In the genomic region with DNA sequence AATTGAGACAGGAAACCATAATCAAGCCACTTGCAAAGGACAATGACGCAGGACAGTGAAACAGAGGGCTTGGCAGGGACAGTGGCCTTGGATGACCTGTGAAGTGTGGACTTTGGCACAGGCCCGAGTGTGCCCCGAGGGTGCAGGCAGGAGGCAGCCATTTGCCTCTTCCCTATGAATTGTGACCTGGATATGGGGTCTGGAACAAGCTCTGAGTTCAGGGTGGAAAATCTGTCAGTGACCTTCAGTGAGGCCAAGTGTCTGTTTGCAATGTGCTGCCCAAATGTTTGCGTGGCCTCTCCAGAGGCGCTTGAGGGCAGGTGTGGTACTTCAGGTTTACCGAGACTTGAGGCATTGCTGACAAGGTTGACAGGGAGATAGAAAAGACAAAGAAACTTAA, we compare ENCODE assay signal across 8 mouse cellular contexts. TPM values are rescaled to one million over a fixed set of nuclear protein-coding genes. Genes with fewer than 3 reads are reported as not detected.
DNase-seq lines count a peak whose midpoint lies in the region; ATAC-seq lines count a peak whose summit lies in the region.

No protein-coding gene starts in this region.

- intact Hi-C loops in heart, postnatal 14 days (cut with DNase I), result no loop called here
- intact Hi-C loops in heart, postnatal 25 days (cut with DNase I), result no loop called here

- DNase-seq in heart, postnatal 14 days, result peak; percentile 28 to 56
- DNase-seq in heart, postnatal 25 days (ENCODE audit: low spot score), result no peak
- DNase-seq in urinary bladder, adult 2 months (ENCODE audit: low spot score), result peak; percentile 20
- no peak for DNase-seq in urinary bladder, postnatal 25 days (ENCODE audit: low spot score)
- DNase-seq in kidney, postnatal 36 days, result peak; percentile 58 to 79
- DNase-seq in urinary bladder, postnatal 14 days (ENCODE audit: low spot score), result peak; percentile 4
- DNase-seq in cerebellum, adult 11 months, result no peak

- ATAC-seq in frontal cortex, adult (ENCODE audit: low TSS enrichment), result no peak

RNA-seq across cellular contexts. Expression of a gene that starts 6.5 kb away (rescaled TPM):
- 10 to 100 TPM; 41.4 to 72.2 TPM for total RNA-seq in heart, postnatal 14 days (2021)
- total RNA-seq in heart, postnatal 25 days (2021), result 10 to 100 TPM; 18.7 to 29.0 TPM
- polyA plus RNA-seq in urinary bladder, adult 2 months (2012; rRNA removed), result 32.3 and 34.9 TPM in 2 replicates

Comparison
In these comparisons a context has a peak if more than half of its experiments do, and no peak if none do; other contexts are left out.
1. DNase-seq: peak in heart, postnatal 14 days (2 of 2), urinary bladder, adult 2 months (single experiment), kidney, postnatal 36 days (2 of 2) and urinary bladder, postnatal 14 days (single experiment); none in heart, postnatal 25 days (single experiment), urinary bladder, postnatal 25 days (single experiment) and cerebellum, adult 11 months (single experiment).